Mouse (Mus musculus): ENCODE measurements around the gene Prdm11. TPM values are rescaled to one million over a fixed set of nuclear protein-coding genes. Genes with fewer than 3 reads are reported as not detected.

Gene Prdm11
- polyA plus RNA-seq, 1 experiment = 68.8 TPM

DNA sequence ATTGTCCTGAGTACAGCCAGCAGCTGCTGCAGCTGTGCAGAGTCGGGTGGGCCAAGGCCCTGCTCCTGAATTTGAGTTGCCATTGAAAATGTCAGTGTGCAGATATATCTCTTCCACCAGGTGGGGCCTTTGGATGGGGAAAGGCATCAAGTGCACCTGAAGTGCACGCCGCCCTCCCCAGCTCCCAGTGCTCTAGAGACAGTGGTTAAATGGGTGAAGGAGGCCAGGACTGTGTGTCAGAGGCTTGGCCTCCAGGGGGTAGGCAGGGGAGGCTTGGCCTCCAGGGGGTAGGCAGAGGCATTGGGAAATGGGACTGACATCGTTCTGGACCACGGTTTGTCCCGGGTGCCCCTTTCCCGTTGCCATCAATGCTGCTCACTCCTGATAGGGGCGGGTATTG is 79.7 kb downstream of the Prdm11 start:
- TF ChIP-seq GATA1 (IDR thresholded peaks at IDR 0.05; ENCODE audit: low read length) = no peak

DNA sequence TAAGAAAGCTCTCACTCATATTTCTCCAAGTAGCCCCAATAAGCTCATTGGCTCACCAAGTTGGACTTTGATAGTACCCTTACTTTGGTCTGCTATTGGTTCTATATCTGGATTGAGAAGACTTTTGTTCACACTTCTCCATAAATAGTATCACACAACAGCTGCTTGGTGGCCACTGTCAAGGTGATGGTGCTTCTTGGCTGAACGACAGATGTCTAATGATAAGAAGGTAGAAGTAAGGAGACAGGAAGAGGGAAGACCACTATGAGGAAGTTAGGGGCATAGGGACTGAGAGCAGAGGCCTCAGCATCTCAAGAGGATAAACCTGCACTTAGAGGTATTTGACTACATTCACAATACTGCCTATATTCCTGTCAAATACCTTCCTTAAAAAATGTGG is 81.6 kb downstream of the Prdm11 start:
- no peak for TF ChIP-seq GATA1 (IDR thresholded peaks at IDR 0.05; ENCODE audit: low read length)

DNA sequence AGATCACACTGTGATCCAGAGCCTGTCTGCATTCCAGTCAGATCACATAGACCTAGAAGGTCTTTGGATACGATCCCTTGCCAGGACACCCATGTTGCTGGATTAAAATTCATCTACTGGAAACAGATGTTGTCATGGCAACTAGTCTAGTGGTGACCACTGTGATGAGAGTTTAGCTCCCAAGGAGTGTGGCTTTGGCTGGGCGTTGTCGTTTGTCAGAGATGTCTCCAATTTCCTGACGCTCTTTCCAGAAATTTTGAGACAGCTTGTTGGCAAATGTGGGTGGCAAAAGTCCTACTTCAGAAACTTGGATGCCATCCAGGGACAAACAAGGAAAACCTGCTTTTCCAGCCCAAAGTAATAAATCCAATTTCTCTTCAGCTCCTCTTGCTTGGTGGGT is 87.3 kb downstream of the Prdm11 start:
- TF ChIP-seq GATA1 (IDR thresholded peaks at IDR 0.05; ENCODE audit: low read length) = no peak

DNA sequence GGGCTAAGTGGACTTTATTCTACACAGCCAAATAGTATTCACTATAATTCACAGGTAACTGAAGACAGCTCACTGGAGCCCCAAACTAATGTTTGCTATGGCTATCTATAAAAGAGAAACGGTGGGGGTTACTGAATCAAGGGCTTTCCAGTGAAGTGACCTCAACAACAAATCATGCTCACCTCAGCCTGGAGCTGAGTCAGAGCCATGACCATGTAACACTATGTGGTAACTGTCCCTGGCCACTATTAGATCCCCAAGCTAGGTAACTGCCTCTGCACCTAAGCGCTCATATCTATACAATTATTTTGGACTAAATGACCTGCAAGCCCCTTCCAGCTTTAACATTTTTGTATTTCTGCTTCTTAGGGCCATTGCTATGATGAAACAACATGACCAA is 89.0 kb downstream of the Prdm11 start:
- no peak for TF ChIP-seq GATA1 (IDR thresholded peaks at IDR 0.05; ENCODE audit: low read length)

DNA sequence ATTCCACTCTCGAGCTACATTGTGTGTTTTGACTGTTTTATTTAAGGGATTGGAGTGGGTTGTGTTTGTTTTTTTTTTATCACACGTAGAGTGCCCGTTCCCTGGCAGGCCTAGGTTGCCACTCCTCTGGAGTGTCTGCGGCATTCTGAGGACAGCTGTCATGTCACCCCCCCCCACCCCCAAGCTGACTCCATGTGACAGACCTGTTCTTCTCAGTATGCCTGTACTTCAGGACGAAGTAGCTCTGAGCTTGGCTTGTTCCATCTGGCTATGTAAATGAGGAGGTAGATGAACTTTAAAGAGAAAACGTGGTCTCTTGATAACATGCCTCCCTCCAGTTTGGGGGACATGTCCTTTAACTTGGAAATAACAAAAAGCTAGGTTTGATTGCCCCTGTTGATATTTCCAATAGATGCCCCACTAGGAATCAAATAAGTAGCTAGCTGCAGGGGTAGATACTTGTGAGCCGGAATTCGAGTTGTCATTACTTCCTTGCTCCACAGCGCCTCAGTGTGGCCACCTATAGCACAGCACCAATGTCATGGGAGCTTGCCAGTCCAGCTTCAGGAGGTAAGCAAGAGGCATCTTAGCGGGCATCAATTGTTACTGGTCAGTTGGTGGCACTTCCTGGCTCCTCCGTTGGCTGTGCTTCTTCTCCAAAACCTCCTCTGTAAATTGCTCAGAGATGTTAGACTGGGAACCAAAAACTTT is 91.4 kb downstream of the Prdm11 start:
- no peak for TF ChIP-seq GATA1 (IDR thresholded peaks at IDR 0.05; ENCODE audit: low read length)

- TF ChIP-seq GATA1 (IDR thresholded peaks at IDR 0.05; ENCODE audit: low read length) = no peak
Measured at GRCm38 (mm10) chr2:92953450-92953849, 92.5 kb downstream of the Prdm11 start.

- no peak for TF ChIP-seq GATA1 (IDR thresholded peaks at IDR 0.05; ENCODE audit: low read length)
Measured at GRCm38 (mm10) chr2:92949518-92949917, 96.4 kb downstream of the Prdm11 start.

DNA sequence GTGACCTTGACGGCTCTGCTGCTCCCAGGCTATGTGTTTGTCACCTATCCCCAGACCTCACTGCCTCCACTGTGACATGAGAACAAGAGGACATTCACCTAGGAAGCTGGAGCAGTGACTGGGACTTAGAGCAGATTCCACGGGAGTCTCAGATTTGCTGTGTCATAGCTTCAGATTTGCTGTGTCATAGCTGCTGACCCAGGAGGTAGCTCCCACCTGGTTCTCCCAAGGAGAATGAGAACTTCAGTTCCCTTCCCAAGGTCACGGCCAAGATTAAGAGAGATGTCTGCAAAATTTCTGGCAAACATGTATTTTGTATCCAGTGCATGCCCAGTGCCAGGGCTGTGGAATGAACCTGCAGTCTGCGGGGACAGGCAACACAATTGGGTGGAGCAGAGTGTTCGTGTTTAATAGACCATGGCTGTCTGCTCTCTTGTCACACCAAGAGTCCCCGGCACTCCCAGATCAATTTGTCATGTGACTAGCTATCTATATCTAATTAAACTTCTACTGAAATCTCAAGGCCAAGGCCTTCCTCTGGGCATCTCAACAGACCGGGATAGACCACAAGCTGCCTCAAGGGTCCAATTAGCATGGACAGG is 97.2 kb downstream of the Prdm11 start:
- no peak for TF ChIP-seq GATA1 (IDR thresholded peaks at IDR 0.05; ENCODE audit: low read length)

DNA sequence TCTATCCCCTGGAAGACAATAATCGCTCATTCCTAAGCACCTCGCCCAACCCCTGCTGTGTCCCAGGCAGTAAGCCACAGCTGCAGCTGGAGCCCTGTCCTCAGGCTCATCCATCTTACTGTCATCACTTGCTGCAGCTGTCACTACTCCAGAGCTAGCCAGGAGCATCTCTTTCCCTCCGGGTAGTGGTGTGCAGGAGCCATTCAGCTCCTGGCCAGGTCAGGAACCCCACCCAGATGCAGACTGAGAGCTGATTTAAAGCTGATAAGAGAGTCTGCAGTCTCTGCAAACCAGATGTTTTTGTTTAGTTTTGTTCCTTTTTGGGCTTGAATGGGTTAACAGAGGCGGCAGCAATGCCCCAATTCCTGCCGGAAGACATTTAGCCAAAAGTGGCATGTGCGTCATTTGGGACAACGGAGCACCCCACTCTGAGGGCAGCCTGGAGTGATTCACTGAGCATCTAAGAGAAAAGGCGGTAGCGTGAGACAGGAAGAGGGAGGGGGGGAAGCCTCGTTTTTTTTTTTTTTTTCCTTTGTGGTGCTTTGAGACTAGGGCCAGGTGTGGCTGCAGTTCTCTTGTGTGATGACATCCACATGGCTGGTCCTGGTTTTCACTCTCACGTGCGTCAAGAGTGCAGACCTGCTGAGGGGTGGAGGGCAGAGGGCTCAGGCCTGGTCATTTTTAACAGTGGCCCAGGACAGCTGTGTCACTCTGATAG is 97.8 kb downstream of the Prdm11 start:
- no peak for TF ChIP-seq GATA1 (IDR thresholded peaks at IDR 0.05; ENCODE audit: low read length)

GRCm38 (mm10) chr2:92945824-92946598 is 100.0 kb downstream of the Prdm11 start:
- TF ChIP-seq GATA1 (IDR thresholded peaks at IDR 0.05; ENCODE audit: low read length) = no peak

- no peak for TF ChIP-seq GATA1 (IDR thresholded peaks at IDR 0.05; ENCODE audit: low read length)
Measured at GRCm38 (mm10) chr2:92945125-92945746, 100.7 kb downstream of the Prdm11 start.

DNA sequence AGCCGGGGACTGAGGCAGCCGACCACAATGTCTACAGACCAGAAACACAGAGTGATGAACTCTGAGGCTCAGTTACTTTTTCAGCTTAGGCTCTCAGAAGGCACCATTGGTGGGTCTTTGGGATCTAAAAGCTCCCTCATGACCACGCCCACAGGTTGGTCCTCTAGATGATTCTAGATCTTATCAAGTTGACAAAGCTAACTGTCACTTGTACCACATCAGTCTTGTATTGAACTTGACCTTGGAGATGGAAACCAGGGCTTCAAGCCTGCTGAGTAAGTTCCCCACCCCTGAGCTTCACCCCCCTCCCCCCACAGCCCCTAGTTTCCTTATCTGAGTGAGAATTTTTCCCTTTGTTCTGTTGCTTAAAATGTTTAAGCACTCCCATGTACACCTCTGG is 101.6 kb downstream of the Prdm11 start:
- no peak for TF ChIP-seq GATA1 (IDR thresholded peaks at IDR 0.05; ENCODE audit: low read length)

DNA sequence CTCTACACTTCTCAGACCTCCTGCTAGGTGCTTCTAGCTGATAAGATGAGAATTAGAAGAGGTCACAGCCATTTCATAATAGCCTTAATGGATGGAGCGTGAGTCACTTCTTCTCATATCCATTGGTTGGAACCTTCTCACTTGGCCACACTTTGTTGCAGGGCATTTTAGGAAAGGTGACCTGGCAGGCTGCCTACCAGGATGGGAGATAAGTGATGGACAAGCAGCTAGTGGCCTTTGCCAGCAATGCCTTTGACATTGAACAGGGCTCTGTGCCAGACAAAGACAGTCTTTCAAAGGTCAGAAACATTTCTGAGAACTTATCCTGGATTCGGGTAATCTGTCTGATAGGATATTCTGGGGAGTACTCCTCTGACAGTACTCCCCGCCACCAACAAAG is 102.6 kb downstream of the Prdm11 start:
- no peak for TF ChIP-seq GATA1 (IDR thresholded peaks at IDR 0.05; ENCODE audit: low read length)

- TF ChIP-seq GATA1 (IDR thresholded peaks at IDR 0.05; ENCODE audit: low read length) = no peak
Measured at GRCm38 (mm10) chr2:92941463-92941862, 104.5 kb downstream of the Prdm11 start.

DNA sequence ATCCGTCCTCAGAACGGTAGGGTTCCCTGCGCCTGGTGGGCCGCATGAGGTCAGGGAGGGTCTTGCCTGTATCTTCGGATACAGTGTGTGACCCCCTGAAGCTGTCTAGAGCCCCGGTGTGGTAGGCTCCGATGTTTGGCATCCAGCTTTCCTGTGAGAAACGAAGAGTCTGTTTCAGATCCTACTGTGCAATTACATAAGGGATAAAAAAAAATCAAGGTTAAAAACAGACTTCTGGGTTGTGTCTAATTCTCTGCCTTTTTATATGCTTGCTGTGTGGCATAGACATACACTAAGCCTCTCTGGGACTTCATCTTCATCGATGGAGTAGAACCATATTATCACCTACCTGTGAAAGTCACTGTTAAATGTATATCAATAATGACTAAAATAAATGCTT is 105.0 kb downstream of the Prdm11 start:
- no peak for TF ChIP-seq GATA1 (IDR thresholded peaks at IDR 0.05; ENCODE audit: low read length)
